Mouse (Mus musculus): ENCODE measurements around the gene Loxl1.

The Loxl1 gene

DNA sequence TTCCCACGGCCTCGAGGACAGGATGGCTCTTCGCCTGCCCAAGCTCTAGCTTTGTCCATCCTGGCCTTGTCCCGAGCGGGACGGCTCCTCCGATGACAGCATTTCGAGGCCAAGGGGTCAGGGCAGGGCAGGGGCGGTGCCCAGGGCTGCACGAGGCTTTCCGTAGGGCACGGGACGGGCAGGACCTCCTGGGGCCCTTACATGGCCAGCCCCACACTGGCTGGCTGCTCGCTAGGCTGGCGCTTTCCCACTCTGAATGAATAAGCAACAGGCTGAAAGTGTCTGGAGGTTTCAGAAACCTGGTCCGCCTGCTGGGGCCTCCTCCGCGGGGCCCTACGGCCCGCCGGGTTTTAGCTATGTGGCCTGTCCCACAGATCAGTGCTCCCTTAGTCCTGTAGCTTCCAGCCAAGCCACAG is at the start of gene Loxl1:
Gene Loxl1 (minus strand): TSS at position 243 of the 416 bp plus-strand sequence.
- peak; percentile 61 to 80 for DNase-seq

DNA sequence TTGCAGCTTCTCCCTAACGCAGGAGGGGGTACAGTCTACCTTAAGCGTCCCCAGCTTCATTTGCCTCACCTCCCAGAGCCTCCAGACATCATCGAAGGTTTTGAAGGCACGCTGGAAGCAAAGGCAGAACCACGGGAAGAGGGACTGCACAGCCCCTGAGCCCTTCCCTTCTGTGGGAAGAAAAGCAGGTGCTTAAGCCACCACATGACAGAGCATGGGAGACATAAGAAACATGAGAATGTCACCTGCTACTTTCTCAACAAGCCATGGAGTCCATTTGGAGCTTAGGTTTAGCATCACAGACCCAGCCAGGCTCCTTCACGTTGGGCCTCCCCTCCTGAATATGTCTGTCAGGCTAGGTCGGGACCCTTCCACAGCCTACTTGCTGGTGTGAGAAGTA is 49.0 kb upstream of the Loxl1 start:
- no peak for DNase-seq

DNA sequence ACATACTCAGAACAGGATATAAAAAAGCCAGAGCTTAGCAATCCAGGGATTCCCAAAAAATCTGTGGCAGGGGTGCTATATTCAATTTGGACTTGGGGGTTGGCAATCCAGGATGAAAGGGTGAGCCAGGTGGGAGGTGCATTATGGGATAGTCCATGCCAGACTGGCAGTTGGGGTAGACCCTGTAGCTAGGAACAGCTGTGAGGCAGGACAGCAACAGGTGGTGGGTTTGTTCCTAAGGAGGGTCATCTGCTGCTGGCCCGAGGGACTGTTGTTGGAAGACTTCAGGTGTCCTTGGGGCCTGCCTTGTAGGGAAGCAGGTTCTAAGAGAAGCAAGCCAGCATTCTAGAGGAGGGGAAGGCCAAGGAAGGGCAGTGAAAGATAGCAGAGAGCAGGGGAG is 48.4 kb upstream of the Loxl1 start:
- no peak for DNase-seq

DNA sequence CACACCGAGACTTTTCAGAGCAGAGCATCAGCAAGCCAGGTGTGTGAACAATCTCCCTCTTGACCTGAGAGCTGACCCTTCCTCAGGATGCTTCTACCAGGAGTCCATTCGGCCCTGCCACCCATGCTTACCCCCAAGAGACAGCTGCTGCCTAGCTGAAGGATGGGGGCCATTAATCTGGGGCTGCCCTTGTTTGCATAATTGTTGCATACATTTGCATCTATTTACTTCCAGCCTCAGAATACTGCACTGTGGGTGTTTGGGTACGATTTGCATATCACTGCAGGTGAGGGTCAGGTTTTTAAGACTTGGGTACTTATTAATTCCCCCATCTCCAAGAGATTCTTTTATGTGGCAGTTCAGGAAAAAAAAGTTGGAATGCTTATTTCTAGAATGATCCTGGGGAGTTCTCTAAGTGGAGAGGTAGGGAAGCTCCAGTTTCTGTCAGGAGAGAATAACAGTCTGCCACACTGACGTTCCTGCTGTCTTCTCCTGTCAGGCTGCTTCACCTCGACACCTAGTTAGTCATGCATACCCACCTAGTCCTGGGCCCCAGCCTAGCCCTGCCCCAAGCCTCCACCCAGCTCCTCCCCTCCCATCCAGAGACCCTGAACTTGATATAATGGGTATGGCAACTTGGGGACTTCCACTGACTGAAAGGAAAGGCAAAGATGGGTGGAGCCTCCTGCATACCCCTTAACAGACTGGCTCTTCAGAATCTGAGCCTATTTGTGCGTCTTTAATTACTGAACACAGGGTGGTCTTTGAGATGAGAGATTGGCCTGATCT is 42.5 kb upstream of the Loxl1 start:
- no peak for DNase-seq

DNA sequence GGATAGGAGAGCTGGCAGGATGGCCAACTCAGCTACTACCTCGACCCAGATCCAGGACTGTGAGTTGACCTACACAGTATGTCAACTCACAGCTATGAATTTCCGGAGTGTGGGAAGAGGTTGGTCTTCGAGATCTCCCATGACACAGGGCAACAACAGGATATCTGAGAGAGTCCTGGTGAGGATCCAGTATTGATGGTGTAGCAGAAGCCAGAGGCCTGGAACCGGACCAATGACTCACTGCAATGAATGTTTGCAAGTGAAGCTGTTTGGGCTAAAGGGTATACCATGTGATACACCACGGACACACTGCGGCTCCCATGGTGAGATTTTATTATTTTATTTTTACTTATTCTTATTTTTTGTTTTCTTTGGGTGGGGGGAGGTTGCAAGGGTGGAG is 41.7 kb upstream of the Loxl1 start:
- no peak for DNase-seq

DNA sequence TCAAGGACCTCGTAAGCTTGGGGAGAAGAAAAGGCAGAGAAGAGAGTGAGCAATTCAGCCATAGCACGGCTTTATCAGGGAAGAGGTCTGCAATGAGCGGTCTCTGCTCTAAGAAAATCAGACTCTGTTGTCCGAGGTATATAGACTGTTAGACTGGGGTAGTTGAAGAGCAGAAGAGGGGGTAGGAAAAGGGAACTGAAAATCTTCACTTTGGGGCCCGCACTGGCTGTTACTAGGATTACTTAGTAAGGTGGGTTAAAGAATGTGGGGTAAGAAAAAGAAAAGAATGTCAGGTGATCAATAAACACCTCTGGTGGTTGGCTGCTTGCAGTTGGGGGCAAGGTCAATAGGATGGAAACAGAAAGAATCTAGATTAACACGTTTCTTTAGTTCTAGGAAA is 40.2 kb upstream of the Loxl1 start:
- DNase-seq: no peak

DNA sequence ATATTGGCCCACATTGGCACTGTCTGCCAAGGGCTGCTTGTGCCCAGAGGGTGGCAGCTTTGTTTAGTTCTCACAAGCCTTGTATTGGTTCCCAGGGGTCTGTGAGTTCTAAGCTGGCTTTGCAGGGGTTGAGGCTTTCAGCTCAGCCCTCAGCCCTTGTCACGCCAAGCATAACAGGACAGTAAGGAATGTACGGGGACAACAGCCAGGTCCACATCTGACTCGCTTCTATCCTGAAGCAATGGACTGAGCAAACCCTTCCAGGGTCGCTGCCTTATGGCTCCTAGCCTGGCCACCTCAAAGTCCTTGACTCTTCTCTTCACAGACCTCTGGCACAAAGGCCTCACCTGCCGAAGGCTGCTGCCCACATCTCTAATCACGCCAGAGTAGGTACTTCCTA is 34.8 kb upstream of the Loxl1 start:
- DNase-seq: no peak

DNA sequence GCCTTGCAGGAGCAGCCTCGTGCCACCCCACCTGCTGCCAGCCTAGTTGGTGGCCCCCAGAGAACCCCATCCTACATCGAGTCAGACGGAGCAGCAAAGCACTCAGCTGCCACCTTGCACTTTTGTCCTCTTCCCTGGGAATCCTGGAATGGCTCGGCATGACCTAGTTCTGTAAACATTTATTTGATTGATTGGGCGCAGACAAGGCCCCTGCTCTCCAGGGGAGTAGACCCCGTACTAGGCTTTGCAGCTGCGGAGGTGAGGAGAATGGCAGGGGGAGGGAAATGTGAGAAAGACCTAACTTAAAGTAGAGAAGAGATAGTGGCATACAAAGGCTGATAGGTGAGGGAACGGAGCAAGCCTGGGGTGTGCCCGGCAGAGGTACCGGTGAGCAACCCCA is 33.5 kb upstream of the Loxl1 start:
- DNase-seq: no peak

DNA sequence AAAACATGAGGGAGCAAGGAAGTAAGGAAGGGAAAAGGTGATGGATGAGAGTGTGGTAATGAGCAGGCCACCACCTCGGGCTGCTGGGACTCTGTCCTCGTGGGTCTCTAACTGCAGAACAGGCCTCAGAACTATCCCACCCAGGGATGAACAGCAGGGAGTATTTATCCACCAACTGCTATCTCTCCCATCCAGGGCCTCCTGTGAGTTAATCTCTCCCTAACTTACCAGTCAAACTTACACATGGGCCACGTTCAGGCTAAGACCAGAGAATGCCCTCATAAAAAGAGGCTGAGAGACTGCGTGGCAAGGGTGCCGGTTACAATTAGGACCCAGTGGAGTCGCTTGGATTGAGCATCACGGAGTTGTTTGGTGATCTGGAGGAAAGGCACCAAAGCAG is 33.0 kb upstream of the Loxl1 start:
- DNase-seq: no peak

DNA sequence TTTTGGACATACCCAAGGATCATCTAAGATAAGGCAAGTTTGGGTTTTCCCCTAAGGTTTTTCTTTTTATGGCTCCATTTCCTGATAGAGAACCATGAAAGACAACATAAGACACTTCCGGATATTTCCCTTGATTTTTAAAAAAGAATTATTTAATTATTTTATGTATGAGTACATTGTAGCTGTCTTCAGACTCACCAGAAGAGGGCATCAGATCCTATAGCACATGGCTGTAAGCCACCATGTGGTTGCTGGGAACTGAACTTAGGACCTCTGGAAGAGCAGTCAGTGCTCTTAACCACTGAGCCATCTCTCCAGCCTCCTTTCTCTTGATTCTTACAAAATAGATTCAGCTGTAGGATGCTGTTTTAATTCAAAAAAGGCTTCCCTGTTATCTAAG is 28.8 kb upstream of the Loxl1 start:
- DNase-seq: no peak

DNA sequence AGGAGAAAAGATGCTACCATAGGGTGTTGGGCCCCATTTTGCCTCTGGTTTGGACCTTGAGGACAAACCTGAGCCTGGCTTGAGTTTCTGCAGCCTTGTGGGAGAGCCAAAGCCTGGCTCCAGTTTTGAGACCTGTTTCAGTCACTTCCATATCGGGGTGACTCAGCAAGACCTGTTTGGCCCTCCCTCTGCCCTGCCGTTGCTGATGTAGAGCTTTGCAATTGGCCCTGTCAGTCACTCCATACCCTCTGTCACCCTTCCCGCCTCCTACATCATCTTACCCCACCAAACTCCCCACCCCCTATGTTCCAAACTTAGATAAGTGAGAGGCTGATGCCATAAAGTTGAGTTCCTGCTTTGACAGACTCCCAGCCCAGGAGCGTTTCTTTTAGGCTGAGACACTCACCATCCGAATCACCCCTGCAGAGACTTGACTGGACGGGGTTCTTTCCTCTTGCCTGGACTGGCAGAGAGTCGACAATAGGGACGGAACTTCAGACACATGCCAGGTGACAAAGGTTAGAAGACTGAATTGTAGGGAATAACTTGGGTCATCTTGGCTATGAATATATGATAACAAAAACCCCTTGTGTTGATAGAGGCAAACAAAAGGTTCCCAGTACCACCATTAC is 23.8 kb upstream of the Loxl1 start:
- no peak for DNase-seq

DNA sequence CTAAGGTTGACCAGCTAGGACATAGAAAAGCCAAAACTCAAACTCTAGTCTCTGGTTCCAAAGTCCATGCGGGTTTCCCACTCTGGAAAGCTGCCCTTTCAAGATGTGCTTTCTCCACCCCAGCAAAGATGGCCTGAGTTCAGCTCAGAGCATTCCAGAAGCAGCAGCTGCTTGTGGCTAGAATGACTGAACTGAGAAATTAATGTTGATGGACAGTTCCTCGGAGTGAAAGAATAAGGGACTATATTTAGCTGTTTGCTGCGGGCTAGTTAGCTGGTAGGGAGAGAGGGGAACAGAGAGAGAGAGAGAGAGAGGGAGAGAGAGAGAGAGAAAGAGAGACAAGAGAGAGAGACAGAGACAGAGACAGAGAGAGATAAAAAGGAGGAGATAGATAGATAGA is 18.3 kb upstream of the Loxl1 start:
- DNase-seq: no peak

DNA sequence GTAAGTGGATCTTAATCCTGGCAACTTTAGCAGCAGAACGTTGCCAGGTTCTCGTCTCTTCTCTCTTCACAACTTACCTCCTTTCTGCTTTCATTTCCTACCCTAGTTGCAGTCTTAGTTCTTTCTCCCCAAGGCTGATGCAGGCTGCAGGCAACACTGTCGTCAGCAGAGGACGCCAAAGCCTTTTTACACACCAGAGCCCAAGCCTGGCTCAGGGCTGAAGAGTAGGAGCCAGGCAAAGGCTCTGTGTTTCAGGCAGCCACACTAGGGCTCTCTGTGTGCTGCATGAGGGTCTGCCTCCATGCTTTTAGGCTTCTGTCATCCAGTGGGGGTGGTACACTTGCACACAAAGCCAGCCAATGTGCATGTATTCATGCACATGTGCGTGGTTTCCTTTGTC is 17.3 kb upstream of the Loxl1 start:
- DNase-seq: peak in 1 of 2 experiments; percentile 36

DNA sequence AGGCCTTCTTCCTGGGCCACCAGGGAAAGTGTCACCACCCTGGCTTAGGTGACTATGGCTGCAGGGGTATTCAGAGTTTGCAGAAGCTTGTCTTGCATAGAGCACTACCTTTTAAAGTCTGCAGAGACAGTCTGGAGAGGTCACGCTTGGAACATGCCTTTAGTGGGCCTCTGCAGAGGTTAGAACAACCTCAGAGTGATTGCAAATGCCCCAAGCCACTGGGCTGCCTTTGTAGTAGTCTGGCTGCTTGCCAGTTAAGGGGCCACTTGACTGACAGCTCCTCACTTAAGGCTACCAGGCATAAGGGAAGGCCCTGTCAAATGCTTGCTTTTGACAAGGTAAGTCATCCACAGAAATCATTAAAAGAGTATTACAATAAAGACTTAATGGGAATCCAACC is 14.4 kb upstream of the Loxl1 start:
- DNase-seq: no peak

DNA sequence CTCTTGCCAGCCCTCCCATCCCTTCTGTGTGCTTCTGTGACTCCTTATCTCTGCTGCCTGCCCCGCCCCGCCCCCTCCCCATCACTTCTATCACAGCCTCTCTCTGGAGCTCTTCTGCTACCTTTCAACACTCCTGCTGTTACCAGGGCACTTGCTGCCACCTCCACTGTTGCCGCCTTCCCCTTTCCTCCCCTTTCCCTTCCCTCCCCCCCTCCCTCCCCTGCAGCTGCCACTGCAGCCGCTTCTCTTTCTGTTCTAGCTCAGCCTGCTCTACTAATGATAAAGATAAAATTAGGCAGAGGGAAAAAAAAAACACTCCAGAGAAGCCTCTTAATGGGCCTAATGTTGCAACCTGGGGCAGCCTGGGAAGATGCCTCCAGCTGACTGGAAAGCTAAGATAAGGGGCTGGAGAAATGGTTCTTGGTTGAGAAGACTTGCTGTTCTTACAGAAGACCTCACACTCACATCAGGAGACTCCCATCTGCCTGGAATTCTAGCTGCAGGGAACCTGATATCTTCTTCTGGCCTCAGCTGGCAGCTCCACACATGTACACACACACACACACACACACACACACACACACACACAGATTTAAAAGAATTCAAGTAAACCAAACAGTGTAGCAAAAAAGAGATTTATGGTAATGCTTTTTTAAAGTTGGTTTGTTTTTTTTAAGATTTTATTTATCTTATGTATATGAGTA is 13.6 kb upstream of the Loxl1 start:
- no peak for DNase-seq

DNA sequence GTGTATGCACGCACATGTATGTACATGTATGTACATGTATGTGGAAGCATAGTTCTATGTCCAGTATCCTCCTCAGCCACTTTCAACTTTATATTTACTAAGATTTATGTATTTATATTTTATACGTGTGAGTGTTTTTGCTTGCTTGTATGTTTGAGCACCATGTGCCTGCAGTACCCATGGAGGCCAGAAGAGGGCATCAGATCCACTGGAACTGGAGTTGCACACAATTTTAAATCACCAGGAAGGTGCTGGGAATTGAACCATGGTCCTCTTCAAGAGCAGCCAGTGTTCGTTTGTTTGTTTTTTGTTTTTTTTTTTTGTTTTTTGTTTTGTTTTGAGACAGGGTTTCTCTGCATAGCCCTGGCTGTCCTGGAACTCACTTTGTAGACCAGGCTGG is 8.7 kb upstream of the Loxl1 start:
- DNase-seq: no peak

DNA sequence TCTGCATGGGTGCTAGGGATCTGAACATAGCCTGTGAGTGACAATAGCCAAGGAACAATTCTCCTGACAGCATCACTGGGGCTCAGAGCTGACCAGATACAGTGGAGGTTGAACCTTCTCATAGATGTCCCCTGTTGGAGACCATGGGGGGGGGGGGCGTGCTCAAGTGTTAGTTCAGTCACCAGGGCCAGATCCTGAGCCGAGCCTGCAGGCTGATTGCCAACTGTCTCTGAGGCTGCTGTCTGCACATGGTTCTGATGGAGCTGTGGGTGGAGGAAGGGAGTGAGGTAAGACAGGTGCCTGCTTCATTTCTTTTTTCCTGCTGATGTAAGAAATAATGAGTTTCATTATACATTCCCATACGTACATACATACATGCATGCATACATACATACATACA is 5.3 kb upstream of the Loxl1 start:
- DNase-seq: no peak

DNA sequence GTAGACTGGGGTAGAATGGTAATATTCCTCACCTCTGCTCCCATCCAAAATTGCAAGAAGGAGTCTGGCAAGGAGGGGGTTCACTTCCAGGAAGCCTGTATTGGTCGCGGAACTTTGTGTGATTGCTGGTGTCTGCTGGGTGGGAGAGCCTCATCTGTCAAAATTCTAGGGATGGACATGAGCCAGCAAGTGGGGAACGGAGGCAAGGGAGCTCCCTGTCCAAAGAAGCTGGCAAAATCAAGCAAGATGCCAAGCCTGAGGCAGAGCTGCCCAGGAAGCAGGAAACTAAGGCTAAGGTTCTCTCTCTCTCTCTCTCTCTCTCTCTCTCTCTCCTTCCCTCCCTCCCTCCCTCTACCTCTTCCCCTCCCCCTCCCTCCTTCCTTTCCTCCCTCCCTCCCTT is 4.4 kb upstream of the Loxl1 start:
- no peak for DNase-seq

DNA sequence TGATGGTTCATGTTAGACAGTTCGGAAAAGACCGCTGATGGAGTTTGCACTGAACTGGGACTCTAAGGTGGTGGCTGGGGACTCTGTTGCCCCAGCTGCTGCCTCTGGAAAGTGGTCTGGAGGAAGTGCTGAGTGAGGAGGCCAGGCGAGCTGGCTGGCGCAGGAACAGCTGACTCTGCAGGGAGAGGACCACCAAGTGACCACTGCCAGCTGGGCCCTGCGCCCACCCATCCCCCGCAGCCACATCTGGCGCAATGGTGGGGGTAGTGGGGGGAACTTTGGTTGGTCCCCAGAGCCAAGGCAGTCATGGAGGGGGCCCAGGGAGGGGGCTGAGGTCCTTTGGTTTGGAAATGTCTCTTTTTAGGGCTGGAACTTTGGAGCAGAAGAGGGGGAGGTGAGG is 3.8 kb upstream of the Loxl1 start:
- no peak for DNase-seq

DNA sequence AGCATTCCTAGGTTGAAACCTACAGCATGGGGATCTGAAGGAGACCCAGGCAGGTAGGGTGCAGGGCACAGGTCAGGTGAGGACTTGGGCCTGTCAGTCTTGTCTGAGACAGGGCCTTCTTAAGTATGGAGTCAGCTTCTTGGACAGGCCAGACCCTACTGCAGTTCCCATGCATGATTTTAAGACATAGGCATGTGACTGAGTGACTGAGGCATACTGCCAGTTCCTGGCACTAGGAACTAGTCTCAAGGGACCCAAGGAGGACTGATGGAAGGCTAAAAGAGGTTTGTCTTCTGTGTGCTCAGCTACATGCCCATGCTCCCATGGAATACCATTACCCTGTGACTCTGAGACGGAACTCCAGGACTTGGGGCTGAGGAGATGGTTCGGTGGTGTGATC is 2.9 kb upstream of the Loxl1 start:
- no peak for DNase-seq

DNA sequence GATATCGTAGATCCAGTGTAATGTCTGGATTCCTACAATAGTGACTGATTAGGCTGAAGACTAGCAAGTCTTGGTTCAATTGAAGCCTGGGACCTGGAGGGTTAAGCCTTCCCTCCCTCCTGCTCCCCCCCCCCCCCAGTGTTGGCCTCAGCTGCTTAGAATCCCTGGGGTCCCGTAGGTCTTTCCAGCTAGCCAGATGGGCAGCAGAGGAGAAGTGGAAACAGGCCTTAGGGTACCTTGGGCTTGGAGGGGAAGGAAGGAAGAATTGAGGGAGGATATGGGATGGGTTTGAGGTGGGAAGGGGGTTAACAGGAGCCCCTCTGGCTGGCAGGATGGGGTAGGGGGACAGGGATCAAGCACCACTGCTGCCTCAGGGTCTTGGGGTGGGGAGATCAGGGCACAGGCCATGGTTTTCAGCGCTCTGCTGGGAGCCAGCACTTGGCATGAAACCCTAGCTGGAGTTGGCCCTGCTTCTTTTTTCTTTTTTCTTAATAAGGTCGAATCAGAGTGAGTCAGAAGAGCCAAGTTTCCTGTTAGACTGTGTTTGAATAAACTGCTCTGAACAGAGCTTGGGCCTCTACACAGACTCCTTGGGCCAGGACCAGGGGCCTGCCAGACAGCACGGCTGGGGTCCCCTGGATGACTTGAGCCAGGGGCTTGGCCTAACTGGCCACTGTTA is 1.8 kb upstream of the Loxl1 start:
- DNase-seq: no peak

DNA sequence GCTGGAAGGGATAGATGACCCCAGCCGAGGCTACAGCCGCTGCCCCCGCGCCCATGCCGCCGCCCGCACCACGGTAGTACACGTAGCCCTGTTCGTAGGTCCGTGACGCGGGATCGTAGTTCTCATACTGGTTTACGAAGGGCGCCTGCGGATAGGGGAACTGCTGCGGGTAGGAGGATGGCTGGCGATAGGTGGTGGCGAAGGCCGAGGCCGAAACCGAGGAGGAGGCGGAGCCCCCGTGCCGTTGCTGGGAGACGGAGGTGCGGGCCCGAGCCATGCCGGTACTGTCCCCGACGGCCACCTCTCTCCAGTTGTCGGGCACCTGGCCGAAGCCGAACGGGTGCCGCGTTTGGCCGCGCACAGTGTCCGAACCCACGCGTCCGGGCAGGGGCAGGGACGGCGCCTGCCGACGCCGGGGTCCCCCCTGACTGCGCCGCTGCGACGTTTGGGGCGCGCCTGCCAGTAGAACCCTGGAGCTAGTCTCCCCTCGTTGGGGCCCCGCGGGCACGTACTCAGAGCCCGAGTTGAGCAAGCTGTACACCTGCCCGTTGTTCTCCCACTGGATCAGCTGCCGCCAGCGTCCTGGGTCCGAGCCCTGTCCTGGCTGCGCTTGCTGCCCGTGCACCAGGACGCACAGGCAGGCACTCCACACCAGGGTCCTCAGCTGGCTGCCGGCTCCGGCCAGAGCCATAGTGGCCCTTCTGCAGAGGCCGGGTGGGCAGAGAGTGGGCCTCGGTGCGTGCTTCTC is 616 bp downstream of the Loxl1 start:
- DNase-seq: peak; percentile 53 to 83

All from kidney, postnatal 25 days (tissue).